Mouse (Mus musculus) mouse trophoblast stem cell (cell line): ENCODE measurements around the gene Rab17.

ENCODE experiments used
- in situ Hi-C, 2 experiments: fragments of 300-500 bp; cut with MseI, MboI; formaldehyde crosslinking; loops; 2 replicates in 1 of 2; 3 replicates in 1 of 2; pipeline ENCODE4 v1.15.1; 2025

Rab17 gene

GRCm38 (mm10) chr1:90936990-90937389 is 32.5 kb downstream of the Rab17 start:
- in situ Hi-C loops = no loop called here

GRCm38 (mm10) chr1:90933001-90933400 is 36.5 kb downstream of the Rab17 start:
- in situ Hi-C loops = no loop called here

- in situ Hi-C loops = no loop called here
Measured at GRCm38 (mm10) chr1:90928575-90928934, 40.9 kb downstream of the Rab17 start.

- in situ Hi-C loops = no loop called here
Measured at GRCm38 (mm10) chr1:90927929-90928574, 41.4 kb downstream of the Rab17 start.

GRCm38 (mm10) chr1:90927308-90927707 is 42.2 kb downstream of the Rab17 start:
- in situ Hi-C loops = no loop called here

- in situ Hi-C loops = no loop called here
Measured at GRCm38 (mm10) chr1:90926030-90926429, 43.4 kb downstream of the Rab17 start.

- in situ Hi-C loops = no loop called here
Measured at GRCm38 (mm10) chr1:90921687-90922086, 47.8 kb downstream of the Rab17 start.

GRCm38 (mm10) chr1:90917509-90917908 is 52.0 kb downstream of the Rab17 start:
- in situ Hi-C loops = no loop called here

GRCm38 (mm10) chr1:90914948-90915569 is 54.4 kb downstream of the Rab17 start, which contains the start of gene Mlph:
Gene Mlph, plus strand, starts transcription at chr1:90915085.
- in situ Hi-C loops = no loop called here

GRCm38 (mm10) chr1:90913231-90913630 is 56.2 kb downstream of the Rab17 start:
- in situ Hi-C loops = no loop called here

GRCm38 (mm10) chr1:90909631-90910152 is 59.8 kb downstream of the Rab17 start:
- in situ Hi-C loops = loop anchor here in 1 of 2 experiments (10.0 kb wide), 1 partner anchor 45 kb away; the partner anchor contains the start of gene Prlh

- in situ Hi-C loops = loop anchor here in 1 of 2 experiments (10.0 kb wide), 1 partner anchor 46 kb away; the partner anchor contains the start of gene Prlh
Measured at GRCm38 (mm10) chr1:90909161-90909560, 60.3 kb downstream of the Rab17 start.
